Mouse (Mus musculus) kidney, postnatal 36 days (tissue): ENCODE measurements at regions not wholly inside any gene's neighbourhood (a gene's known extent, or its start where the extent isn't known, plus 50 kb on each side); places are given as distances from the start of the nearest gene placed in this dataset.
A peak's percentile ranks its signal among the peaks of the same experiment; 100 is the strongest.

Source experiments
- DNase-seq, 2 experiments: peaks; one replicate each; pipeline ENCODE4 v3.0.0; 2021 to 2022; ENCODE audit warnings: mixed read lengths in 2 of 2

GRCm38 (mm10) chr10:11809255-11809654 is 466.1 kb downstream of the Epm2a start:
- DNase-seq, result no peak

GRCm38 (mm10) chr10:11822418-11822959 is 479.3 kb downstream of the Epm2a start:
- DNase-seq, result no peak

GRCm38 (mm10) chr10:11841094-11841493 is 497.9 kb downstream of the Epm2a start:
- DNase-seq, result no peak

- DNase-seq, result no peak
These were observed 498.3 kb downstream of the Epm2a start for GRCm38 (mm10) chr10:11841494-11841893.

GRCm38 (mm10) chr10:11846141-11846540 is 502.9 kb downstream of the Epm2a start:
- no peak for DNase-seq

- DNase-seq, result no peak
These were observed 532.2 kb downstream of the Epm2a start for GRCm38 (mm10) chr10:11875145-11876131.

GRCm38 (mm10) chr10:11886237-11886636 is 543.0 kb downstream of the Epm2a start:
- DNase-seq, result no peak

GRCm38 (mm10) chr10:11888953-11889352 is 545.7 kb downstream of the Epm2a start:
- DNase-seq, result no peak

GRCm38 (mm10) chr10:11922132-11922531 is 578.9 kb downstream of the Epm2a start:
- no peak for DNase-seq

GRCm38 (mm10) chr10:11938164-11938563 is 595.0 kb downstream of the Epm2a start:
- DNase-seq, result no peak

GRCm38 (mm10) chr10:11942772-11943171 is 599.6 kb downstream of the Epm2a start:
- DNase-seq, result no peak

- no peak for DNase-seq
These were observed 617.2 kb downstream of the Epm2a start for GRCm38 (mm10) chr10:11960327-11960922.

GRCm38 (mm10) chr10:12004966-12005365 is 661.8 kb downstream of the Epm2a start:
- DNase-seq, result peak in 1 of 2 experiments; percentile 26

GRCm38 (mm10) chr10:12005889-12006288 is 662.7 kb downstream of the Epm2a start:
- DNase-seq, result no peak

- DNase-seq, result no peak
These were observed 674.1 kb downstream of the Epm2a start for GRCm38 (mm10) chr10:12017286-12017685.

GRCm38 (mm10) chr10:12018281-12018680 is 675.1 kb downstream of the Epm2a start:
- DNase-seq, result no peak

GRCm38 (mm10) chr10:12019159-12019779 is 676.1 kb downstream of the Epm2a start:
- no peak for DNase-seq

GRCm38 (mm10) chr10:12020576-12020975 is 677.4 kb downstream of the Epm2a start:
- DNase-seq, result no peak

GRCm38 (mm10) chr10:12035159-12035558 is 692.0 kb downstream of the Epm2a start:
- DNase-seq, result no peak

GRCm38 (mm10) chr10:12045937-12046336 is 702.7 kb downstream of the Epm2a start:
- no peak for DNase-seq

GRCm38 (mm10) chr10:12059728-12060127 is 716.5 kb downstream of the Epm2a start:
- DNase-seq, result no peak

- DNase-seq, result no peak
These were observed 718.1 kb downstream of the Epm2a start for GRCm38 (mm10) chr10:12061069-12061861.
